In genomic region chr6:82204821-82205566, GRCm38 (mm10) we compare ENCODE assay signal across 35 mouse cellular contexts.
DNase-seq lines count a peak whose midpoint lies in the region; ATAC-seq and TF ChIP-seq lines count a peak whose summit lies in the region.
"Had no signal": no experiment of that assay in that cellular context is flagged by ENCODE, and none has a peak within 500 bp of the region (broad histone marks: within the 10 kb centered on the region; RNA-seq: fewer than 3 reads in every experiment).

No protein-coding gene starts in this region.

- H3K4me1 ChIP-seq in lung, embryonic 14.5 days (ENCODE audit: insufficient read depth), result no peaks in the 10 kb centered on the region
- H3K4me1 ChIP-seq in stomach, postnatal 0 days (replicated peaks; ENCODE audit: control insufficient read depth, insufficient read depth), result no peaks in the 10 kb centered on the region
- H3K4me1 ChIP-seq: embryonic facial prominence, embryonic 12.5 days; hindbrain, embryonic 12.5 days; limb, embryonic 10.5 days; limb, embryonic 15.5 days; liver, embryonic 13.5 days had no signal

- DNase-seq in frontal cortex, adult 2 months (ENCODE audit: extremely low spot score in 1 of 2, low spot score in 1 of 2), result peak; percentile 8 to 60
- no peak for DNase-seq in frontal cortex, postnatal 25 days (ENCODE audit: low spot score in 2 of 2)
- DNase-seq in lung, embryonic 14.5 days, result peak; percentile 7
- no peak for DNase-seq in lung, postnatal 25 days (ENCODE audit: low spot score)
- DNase-seq in R1 (ENCODE audit: low read depth, low spot score), result peak; percentile 67
- peak; percentile 4 for DNase-seq in embryo, embryonic 9.5 days (ENCODE audit: extremely low spot score)
- DNase-seq in stomach, postnatal 0 days (ENCODE audit: low spot score), result no peak
- DNase-seq: adrenal gland, adult 2 months; cerebellum, adult 11-12 months; cerebellum, adult 9-11 months; gastrocnemius, adult 2 months; gastrocnemius, postnatal 36 days; heart, adult 18-20 months; heart, postnatal 36 days; kidney, adult 8-10 months; layer of hippocampus, postnatal 36 days; liver, embryonic 13.5 days; lung, adult 18-20 months; lung, postnatal 10 days; spleen, adult 18-20 months; thymus, adult 2 months; thymus, postnatal 4 days had no signal

- no peak overlapping the region for H3K9ac ChIP-seq in lung, embryonic 14.5 days
- no peak overlapping the region for H3K9ac ChIP-seq in stomach, postnatal 0 days (ENCODE audit: low read length)
- H3K9ac ChIP-seq: embryonic facial prominence, embryonic 12.5 days; hindbrain, embryonic 12.5 days; limb, embryonic 15.5 days; liver, embryonic 13.5 days had no signal

- no peak overlapping the region for H3K27ac ChIP-seq in lung, embryonic 14.5 days (ENCODE audit: low read depth)
- no peak overlapping the region for H3K27ac ChIP-seq in stomach, postnatal 0 days (replicated peaks)
- H3K27ac ChIP-seq: embryonic facial prominence, embryonic 12.5 days; gastrocnemius, adult 2 months; hindbrain, embryonic 12.5 days; hindbrain, postnatal 0 days; kidney, postnatal 0 days; limb, embryonic 10.5 days; limb, embryonic 15.5 days; liver, embryonic 13.5 days had no signal

- H3K27me3 ChIP-seq in lung, embryonic 14.5 days (ENCODE audit: insufficient read depth, low read length), result no peaks in the 10 kb centered on the region
- no peaks in the 10 kb centered on the region for H3K27me3 ChIP-seq in stomach, postnatal 0 days (ENCODE audit: control insufficient read depth, insufficient read depth, low read length)
- H3K27me3 ChIP-seq: embryonic facial prominence, embryonic 12.5 days; hindbrain, embryonic 12.5 days; limb, embryonic 15.5 days; liver, embryonic 13.5 days had no signal

- ATAC-seq in lung, embryonic 14.5 days (ENCODE audit: insufficient read depth), result peak; percentile 60; the same call in 1 of the 2 replicates
- ATAC-seq in cerebellum, adult (ENCODE audit: insufficient number of reproducible peaks, low FRiP score, low TSS enrichment), result no peak
- no peak for ATAC-seq in stomach, postnatal 0 days (ENCODE audit: low FRiP score, low TSS enrichment)
- ATAC-seq: activated CD4-positive, CD25-positive, alpha-beta regulatory T cell, adult 4 months; forebrain, embryonic 14.5 days; hindbrain, postnatal 0 days; intestine, embryonic 16.5 days; midbrain, embryonic 16.5 days had no signal

- no peak overlapping the region for H3K4me3 ChIP-seq in lung, embryonic 14.5 days (ENCODE audit: low read depth, low read length)
- no peak overlapping the region for H3K4me3 ChIP-seq in stomach, postnatal 0 days (ENCODE audit: low read depth, low read length)
- H3K4me3 ChIP-seq: embryonic facial prominence, embryonic 12.5 days; gastrocnemius, adult 2 months; hindbrain, embryonic 12.5 days; limb, embryonic 10.5 days; limb, embryonic 15.5 days; liver, embryonic 13.5 days had no signal

- H3K9me3 ChIP-seq in lung, embryonic 14.5 days (ENCODE audit: low read depth, low read length), result no peaks in the 10 kb centered on the region
- H3K9me3 ChIP-seq in stomach, postnatal 0 days (ENCODE audit: control insufficient read depth, low read length), result no peaks in the 10 kb centered on the region
- H3K9me3 ChIP-seq: embryonic facial prominence, embryonic 12.5 days; hindbrain, embryonic 12.5 days; limb, embryonic 10.5 days; limb, embryonic 15.5 days; liver, embryonic 13.5 days had no signal

- WGBS in lung, embryonic 14.5 days, result 62% methylated on average over 8 of the region's 8 CpGs
- WGBS in stomach, postnatal 0 days, result 50% methylated on average over 8 of the region's 8 CpGs

- TF ChIP-seq EP300 in stomach, postnatal 0 days (optimal IDR thresholded peaks at IDR 0.05), result no peak

- no peak for TF ChIP-seq CTCF in lung, embryonic 14.5 days (IDR thresholded peaks at IDR 0.05; ENCODE audit: low read depth)
- TF ChIP-seq CTCF in stomach, postnatal 0 days (IDR thresholded peaks at IDR 0.05; ENCODE audit: low read depth), result no peak

- no peaks in the 10 kb centered on the region for H3K36me3 ChIP-seq in lung, embryonic 14.5 days (ENCODE audit: insufficient read depth)
- no peaks in the 10 kb centered on the region for H3K36me3 ChIP-seq in stomach, postnatal 0 days (ENCODE audit: control insufficient read depth, insufficient read depth, low read length)
- H3K36me3 ChIP-seq: embryonic facial prominence, embryonic 12.5 days; hindbrain, embryonic 12.5 days; limb, embryonic 10.5 days; limb, embryonic 15.5 days; liver, embryonic 13.5 days had no signal

- H3K4me2 ChIP-seq in lung, embryonic 14.5 days, result no peak overlapping the region
- H3K4me2 ChIP-seq in stomach, postnatal 0 days (replicated peaks; ENCODE audit: low read depth), result no peak overlapping the region
- H3K4me2 ChIP-seq: embryonic facial prominence, embryonic 12.5 days; heart, embryonic 11.5 days; hindbrain, embryonic 12.5 days; limb, embryonic 15.5 days; liver, embryonic 13.5 days; midbrain, embryonic 11.5 days had no signal

Comparison
In these comparisons a context has a peak if more than half of its experiments do, and no peak if none do; other contexts are left out.
1. DNase-seq: peak in frontal cortex, adult 2 months (2 of 2), lung, embryonic 14.5 days (single experiment), R1 (single experiment) and embryo, embryonic 9.5 days (single experiment); none in frontal cortex, postnatal 25 days (0 of 2), lung, postnatal 25 days (single experiment) and stomach, postnatal 0 days (single experiment).